Mouse (Mus musculus) megakaryocyte, embryonic 14.5 days (primary cell): ENCODE data around the gene Mmp2. TPM values are rescaled to one million over a fixed set of nuclear protein-coding genes. Genes with fewer than 3 reads are reported as not detected.
"Not testable (repeated sequence)": the region's sequence is repeated elsewhere in the genome, so short reads cannot be mapped to it uniquely, and the experiment has no call there.

Experiments
- H3K27me3 ChIP-seq: replicated peaks from 2 replicates; pipeline ENCODE3; 2012; ENCODE audit warnings: inconsistent platforms
- H3K36me3 ChIP-seq: replicated peaks from 2 replicates; pipeline ENCODE3; 2012; ENCODE audit warnings: low read length, inconsistent platforms, mixed read lengths
- H3K4me1 ChIP-seq: 2 replicates; pipeline ENCODE4 v1.6.1; 2012; ENCODE audit warnings: inconsistent platforms
- H3K4me3 ChIP-seq: replicated peaks from 2 replicates; pipeline ENCODE3; 2012; ENCODE audit warnings: moderate library complexity, mild to moderate bottlenecking, inconsistent platforms
- H3K9me3 ChIP-seq: 2 replicates; pipeline ENCODE4 v1.6.1; 2012; ENCODE audit warnings: inconsistent platforms
- FLI1 ChIP-seq: IDR thresholded peaks from 2 replicates; pipeline ENCODE4 v1.6.1; 2012; ENCODE audit warnings: low read length, inconsistent platforms, mixed read lengths
- GATA1 ChIP-seq: IDR thresholded peaks from 3 replicates; pipeline ENCODE4 v1.6.1; 2012; ENCODE audit warnings: mixed read lengths, low read length, inconsistent platforms, borderline replicate concordance
- polyA plus RNA-seq: library from polyadenylated mRNA; stranded (reverse); fragments of >175 nt; gene quantifications from 2 replicates; pipeline ENCODE4 v1.2.3, GENCODE M21; 2012; ENCODE audit warnings: low replicate concordance; ENCODE audit not compliant: insufficient read depth

The Mmp2 gene
- 0.07 TPM in 1 of 2 replicates, not detected in the other for polyA plus RNA-seq

GRCm38 (mm10) chr8:92827243-92828034, at the start of gene Mmp2:
Gene Mmp2, plus strand, starts transcription at chr8:92827291.
- Histone ChIP-seq H3K36me3 (no peaks in the 10 kb centered on the region), H3K4me3 (peak within 1 kb of the TSS; percentile 18), H3K4me1 (peaks cover 4% of the 10 kb centered on the region; the same call in 1 of the 2 replicates), H3K9me3 (no peaks in the 10 kb centered on the region), H3K27me3 (peaks cover 11% of the 10 kb centered on the region)
- TF ChIP-seq FLI1 (no peak), GATA1 (no peak)

- Histone ChIP-seq H3K4me3 (no peak overlapping the region), H3K4me1 (no peaks in the 10 kb centered on the region), H3K36me3 (no peaks in the 10 kb centered on the region), H3K27me3 (no peaks in the 10 kb centered on the region), H3K9me3 (no peaks in the 10 kb centered on the region; the same call in 1 of the 2 replicates)
- TF ChIP-seq GATA1 (no peak), FLI1 (no peak)
Observed at GRCm38 (mm10) chr8:92780976-92781375, 46.1 kb upstream of the Mmp2 start.

- H3K4me3 ChIP-seq: no peak overlapping the region
Observed at GRCm38 (mm10) chr8:92783906-92784610, 43.0 kb upstream of the Mmp2 start.

GRCm38 (mm10) chr8:92790835-92791234, 36.3 kb upstream of the Mmp2 start:
- Histone ChIP-seq H3K27me3 (no peaks in the 10 kb centered on the region), H3K4me3 (no peak overlapping the region), H3K36me3 (no peaks in the 10 kb centered on the region), H3K4me1 (no peaks in the 10 kb centered on the region), H3K9me3 (no peaks in the 10 kb centered on the region)
- TF ChIP-seq FLI1 (no peak), GATA1 (no peak)

More at GRCm38 (mm10) chr8:92783906-92784610, 43.0 kb upstream of the Mmp2 start:
- Histone ChIP-seq H3K36me3 (no peaks in the 10 kb centered on the region), H3K27me3 (no peaks in the 10 kb centered on the region), H3K9me3 (no peaks in the 10 kb centered on the region; the same call in 1 of the 2 replicates), H3K4me1 (no peaks in the 10 kb centered on the region)
- no peak for TF ChIP-seq FLI1
- TF ChIP-seq GATA1: no peak

- not testable (repeated sequence) for H3K36me3 ChIP-seq, H3K4me1 ChIP-seq, H3K27me3 ChIP-seq, H3K9me3 ChIP-seq, H3K4me3 ChIP-seq
Observed at GRCm38 (mm10) chr8:92791999-92792398, 35.1 kb upstream of the Mmp2 start.

GRCm38 (mm10) chr8:92793852-92794580, 33.1 kb upstream of the Mmp2 start:
- Histone ChIP-seq H3K4me1 (no peaks in the 10 kb centered on the region), H3K4me3 (no peak overlapping the region), H3K9me3 (no peaks in the 10 kb centered on the region), H3K36me3 (no peaks in the 10 kb centered on the region), H3K27me3 (no peaks in the 10 kb centered on the region)
- TF ChIP-seq GATA1: no peak
- TF ChIP-seq FLI1: no peak

- no peak overlapping the region for H3K4me3 ChIP-seq
- no peak for TF ChIP-seq GATA1
Observed at GRCm38 (mm10) chr8:92797527-92797931, 29.6 kb upstream of the Mmp2 start.

GRCm38 (mm10) chr8:92799406-92799805, 27.7 kb upstream of the Mmp2 start:
- Histone ChIP-seq H3K36me3 (no peaks in the 10 kb centered on the region), H3K9me3 (peaks cover 11% of the 10 kb centered on the region; the same call in 1 of the 2 replicates), H3K27me3 (no peaks in the 10 kb centered on the region), H3K4me3 (no peak overlapping the region), H3K4me1 (no peaks in the 10 kb centered on the region)
- TF ChIP-seq FLI1 (no peak), GATA1 (no peak)

More at GRCm38 (mm10) chr8:92797527-92797931, 29.6 kb upstream of the Mmp2 start:
- Histone ChIP-seq H3K27me3 (no peaks in the 10 kb centered on the region), H3K36me3 (no peaks in the 10 kb centered on the region), H3K9me3 (0 out of 2 replicates have a peak, but pooled peaks cover 1% of the 10 kb centered on the region), H3K4me1 (no peaks in the 10 kb centered on the region)

GRCm38 (mm10) chr8:92801231-92801630, 25.9 kb upstream of the Mmp2 start:
- no peaks in the 10 kb centered on the region for H3K36me3 ChIP-seq
- peaks cover 11% of the 10 kb centered on the region; the same call in 1 of the 2 replicates for H3K9me3 ChIP-seq
- no peak for TF ChIP-seq FLI1
- TF ChIP-seq GATA1: no peak

More at GRCm38 (mm10) chr8:92801231-92801630, 25.9 kb upstream of the Mmp2 start:
- Histone ChIP-seq H3K4me1 (no peaks in the 10 kb centered on the region), H3K4me3 (no peak overlapping the region), H3K27me3 (no peaks in the 10 kb centered on the region)
